Mouse (Mus musculus): ENCODE data around the gene Mfng.

GRCm38 (mm10) chr15:78736681-78737100 is 36.6 kb downstream of the Mfng start:
- TF ChIP-seq CTCF (IDR thresholded peaks at IDR 0.05; ENCODE audit: borderline replicate concordance, insufficient read depth, low read depth, low read length) (no peak), POLR2A (IDR thresholded peaks at IDR 0.05; ENCODE audit: borderline replicate concordance, insufficient read depth, low read length) (no peak)
